ENCODE assay signal across 27 mouse cellular contexts in the genomic region with DNA sequence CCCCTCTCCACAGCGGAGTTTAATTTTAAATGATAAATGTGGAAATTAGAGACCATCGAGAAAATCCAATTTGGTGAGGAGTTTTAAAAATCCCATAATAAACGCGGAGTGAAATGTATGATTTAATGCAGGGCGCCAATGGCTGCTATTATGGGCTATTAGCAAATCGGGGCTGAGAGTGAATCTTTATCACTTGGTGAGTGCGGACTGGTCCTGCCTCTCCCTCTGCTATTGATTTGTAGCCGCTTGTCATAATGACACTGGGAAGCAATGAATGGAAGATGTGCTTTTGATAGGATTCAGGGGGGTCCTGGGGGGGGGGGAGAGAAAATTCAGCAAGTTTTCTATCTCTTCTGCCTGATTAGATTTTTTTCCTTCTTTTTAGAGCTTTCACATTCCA.
A peak's percentile ranks its signal among the peaks of the same experiment; 100 is the strongest.
DNase-seq lines count a peak whose midpoint lies in the region; ATAC-seq lines count a peak whose summit lies in the region.
"Had no signal": no experiment of that assay in that cellular context is flagged by ENCODE, and none has a peak within 500 bp of the region (broad histone marks: within the 10 kb centered on the region; RNA-seq: fewer than 3 reads in every experiment).

No protein-coding gene starts in this region.

- ATAC-seq in midbrain, embryonic 13.5 days: no peak
- no peak for ATAC-seq in hindbrain, embryonic 14.5 days (ENCODE audit: low FRiP score)
- 0 out of 2 replicates have a peak, but pooled peaks have one; percentile 66 for ATAC-seq in neural tube, embryonic 14.5 days (ENCODE audit: low read depth)
- ATAC-seq: forebrain, embryonic 15.5 days; intestine, embryonic 15.5 days; lung, postnatal 0 days had no signal

- no peak overlapping the region for H3K9ac ChIP-seq in midbrain, embryonic 13.5 days (replicated peaks)
- 0 out of 2 replicates have a peak overlapping the region, but pooled peaks have one; percentile 2 for H3K9ac ChIP-seq in hindbrain, embryonic 14.5 days
- H3K9ac ChIP-seq in neural tube, embryonic 14.5 days (replicated peaks; ENCODE audit: low read depth, low read length): 0 out of 2 replicates have a peak overlapping the region, but pooled peaks have one; percentile 2
- H3K9ac ChIP-seq: forebrain, embryonic 15.5 days; heart, embryonic 12.5 days; intestine, embryonic 15.5 days; limb, embryonic 15.5 days; liver, embryonic 13.5 days had no signal

- no peaks in the 10 kb centered on the region for H3K9me3 ChIP-seq in midbrain, embryonic 13.5 days
- H3K9me3 ChIP-seq in midbrain, embryonic 10.5 days (replicated peaks): no peaks in the 10 kb centered on the region
- H3K9me3 ChIP-seq in hindbrain, embryonic 14.5 days (ENCODE audit: control insufficient read depth, low read length): no peaks in the 10 kb centered on the region
- H3K9me3 ChIP-seq in neural tube, embryonic 14.5 days (ENCODE audit: control insufficient read depth, low read length): no peaks in the 10 kb centered on the region
- H3K9me3 ChIP-seq: forebrain, embryonic 15.5 days; heart, embryonic 12.5 days; intestine, embryonic 15.5 days; limb, embryonic 10.5 days; limb, embryonic 15.5 days; liver, embryonic 13.5 days had no signal

- no peaks in the 10 kb centered on the region for H3K27me3 ChIP-seq in midbrain, embryonic 13.5 days
- H3K27me3 ChIP-seq in midbrain, embryonic 10.5 days (ENCODE audit: low read depth, poor library complexity, severe bottlenecking): no peaks in the 10 kb centered on the region
- no peaks in the 10 kb centered on the region for H3K27me3 ChIP-seq in hindbrain, embryonic 14.5 days (ENCODE audit: control insufficient read depth, insufficient read depth, low read length)
- no peaks in the 10 kb centered on the region for H3K27me3 ChIP-seq in neural tube, embryonic 14.5 days (ENCODE audit: control insufficient read depth, insufficient read depth, low read length)
- H3K27me3 ChIP-seq: forebrain, embryonic 15.5 days; heart, embryonic 12.5 days; intestine, embryonic 15.5 days; limb, embryonic 15.5 days; liver, embryonic 13.5 days had no signal

- no peak overlapping the region for H3K4me2 ChIP-seq in midbrain, embryonic 13.5 days (replicated peaks)
- no peak overlapping the region for H3K4me2 ChIP-seq in hindbrain, embryonic 14.5 days (replicated peaks)
- no peak overlapping the region; the same call in 1 of the 2 replicates for H3K4me2 ChIP-seq in neural tube, embryonic 14.5 days (ENCODE audit: low read depth, low read length)
- H3K4me2 ChIP-seq: forebrain, embryonic 15.5 days; heart, embryonic 12.5 days; intestine, embryonic 15.5 days; limb, embryonic 15.5 days; liver, embryonic 13.5 days had no signal

- no peak overlapping the region for H3K4me3 ChIP-seq in midbrain, embryonic 13.5 days (replicated peaks)
- H3K4me3 ChIP-seq in midbrain, embryonic 10.5 days: no peak overlapping the region
- H3K4me3 ChIP-seq in hindbrain, embryonic 14.5 days (replicated peaks; ENCODE audit: low read length): no peak overlapping the region
- no peak overlapping the region for H3K4me3 ChIP-seq in neural tube, embryonic 14.5 days (ENCODE audit: low read depth, low read length)
- H3K4me3 ChIP-seq: forebrain, embryonic 15.5 days; heart, adult 2 months; heart, embryonic 12.5 days; intestine, embryonic 15.5 days; limb, embryonic 10.5 days; limb, embryonic 15.5 days; liver, embryonic 13.5 days; myocyte had no signal

- peak overlapping the region; percentile 54 for H3K27ac ChIP-seq in midbrain, embryonic 13.5 days
- H3K27ac ChIP-seq in midbrain, embryonic 10.5 days (replicated peaks): no peak overlapping the region
- peak overlapping the region; percentile 64 for H3K27ac ChIP-seq in hindbrain, embryonic 14.5 days
- peak overlapping the region; percentile 81 for H3K27ac ChIP-seq in neural tube, embryonic 14.5 days (ENCODE audit: low read depth, low read length)
- H3K27ac ChIP-seq: forebrain, embryonic 15.5 days; heart, adult 2 months; intestine, embryonic 15.5 days; limb, embryonic 10.5 days; limb, embryonic 15.5 days; liver, embryonic 13.5 days had no signal

- no peaks in the 10 kb centered on the region for H3K36me3 ChIP-seq in midbrain, embryonic 13.5 days
- no peaks in the 10 kb centered on the region for H3K36me3 ChIP-seq in midbrain, embryonic 10.5 days
- no peaks in the 10 kb centered on the region for H3K36me3 ChIP-seq in hindbrain, embryonic 14.5 days (replicated peaks; ENCODE audit: control insufficient read depth, insufficient read depth)
- no peaks in the 10 kb centered on the region for H3K36me3 ChIP-seq in neural tube, embryonic 14.5 days (ENCODE audit: control insufficient read depth, insufficient read depth, low read length)
- H3K36me3 ChIP-seq: forebrain, embryonic 15.5 days; heart, embryonic 12.5 days; intestine, embryonic 15.5 days; limb, embryonic 10.5 days; limb, embryonic 15.5 days; liver, embryonic 13.5 days had no signal

- peaks cover 18% of the 10 kb centered on the region for H3K4me1 ChIP-seq in midbrain, embryonic 13.5 days (replicated peaks)
- peaks cover 7% of the 10 kb centered on the region; the same call in 1 of the 2 replicates for H3K4me1 ChIP-seq in midbrain, embryonic 10.5 days
- peaks cover 18% of the 10 kb centered on the region for H3K4me1 ChIP-seq in hindbrain, embryonic 14.5 days (replicated peaks; ENCODE audit: control insufficient read depth, insufficient read depth, low read length)
- H3K4me1 ChIP-seq in neural tube, embryonic 14.5 days (ENCODE audit: control insufficient read depth, insufficient read depth, low read length): peaks cover 16% of the 10 kb centered on the region
- H3K4me1 ChIP-seq: heart, embryonic 12.5 days; intestine, embryonic 15.5 days; limb, embryonic 15.5 days; liver, embryonic 13.5 days had no signal

- no peak for DNase-seq in midbrain, embryonic 10.5 days (ENCODE audit: low spot score)
- no peak for DNase-seq in hindbrain, embryonic 14.5 days (ENCODE audit: low spot score)
- DNase-seq in mesoderm, embryonic 11.5 days (ENCODE audit: low read depth, low spot score): peak; percentile 14
- no peak for DNase-seq in frontal cortex, adult 2 months (ENCODE audit: extremely low spot score in 1 of 2, low spot score in 1 of 2)
- DNase-seq in kidney, postnatal 25 days: no peak
- DNase-seq: adrenal gland, postnatal 25 days; B cell, adult 2 months; cerebellum, adult 2 months; cerebellum, postnatal 25 days; heart, adult 2 months; kidney, adult 2 months; kidney, postnatal 4 days; layer of hippocampus, postnatal 36 days; liver, embryonic 13.5 days; lung, adult 18-20 months; lung, postnatal 4 days; thymus, adult 2 months; thymus, postnatal 36 days had no signal

- 73% methylated on average over 8 of the region's 8 CpGs for WGBS in midbrain, embryonic 13.5 days
- WGBS in midbrain, embryonic 10.5 days: 91% methylated on average over 8 of the region's 8 CpGs
- 62% methylated on average over 8 of the region's 8 CpGs for WGBS in hindbrain, embryonic 14.5 days
- WGBS in neural tube, embryonic 14.5 days: 41% methylated on average over 8 of the region's 8 CpGs
